Mouse (Mus musculus) spleen, postnatal 36 days (tissue): ENCODE data around the gene Dbnl.
A peak's percentile ranks its signal among the peaks of the same experiment; 100 is the strongest.

ENCODE experiments used
- DNase-seq, 2 experiments: peaks; one replicate each; pipeline ENCODE4 v3.0.0; 2022; ENCODE audit warnings: low spot score in 2 of 2, mixed read lengths in 1 of 2

The Dbnl gene

DNA sequence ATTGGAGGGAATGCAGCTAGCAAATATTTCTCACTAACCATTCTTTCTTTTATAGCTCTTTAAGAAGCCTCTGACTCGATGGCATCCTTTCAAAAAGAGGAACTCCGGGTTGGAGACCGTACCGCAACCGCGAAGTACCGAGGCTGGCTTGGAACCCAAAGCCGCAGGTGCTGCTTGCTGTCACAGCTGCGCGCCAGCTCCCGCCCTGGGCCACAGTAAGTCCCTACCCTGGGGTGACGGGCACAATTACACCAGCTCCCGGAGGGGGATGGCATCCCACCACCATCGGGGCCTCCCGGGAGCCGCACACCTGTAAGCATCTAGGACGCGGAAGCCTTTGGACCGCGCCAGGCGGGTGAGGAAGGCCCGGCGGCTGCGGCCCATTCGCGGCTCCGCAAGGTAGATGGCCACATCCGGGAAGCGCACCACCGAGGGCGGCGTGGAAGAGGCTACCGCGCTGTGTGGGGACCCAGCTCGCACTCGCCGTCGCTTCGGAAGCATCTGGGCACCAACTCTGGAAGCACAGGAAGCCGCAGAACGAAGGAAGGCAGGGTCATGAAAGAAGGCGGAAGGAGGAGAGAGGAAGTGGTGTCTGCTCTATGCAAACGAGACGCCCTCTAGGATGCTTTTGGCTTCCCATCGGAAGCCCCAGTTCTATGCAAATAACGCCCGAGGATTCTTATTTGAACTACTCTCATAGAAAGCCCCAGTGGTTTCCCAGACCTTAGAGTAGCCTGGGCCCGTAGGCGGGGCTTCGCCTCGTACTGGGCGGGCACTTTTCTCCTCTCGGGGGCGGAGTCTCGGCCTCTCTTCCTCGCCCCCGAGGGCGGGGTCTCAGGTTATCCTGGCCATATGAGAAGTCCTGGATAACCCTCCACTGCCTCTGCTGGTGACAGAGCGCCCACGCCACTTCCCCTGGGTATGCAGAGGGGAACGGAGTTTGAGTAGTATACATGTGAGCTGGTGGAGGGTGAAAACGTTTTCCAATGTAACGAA is 49.3 kb downstream of the Dbnl start, which contains the start of gene Polm:
Polm (minus strand) TSS at position 766 of the 996 bp plus-strand sequence.
- peak; percentile 88 to 92 for DNase-seq

DNA sequence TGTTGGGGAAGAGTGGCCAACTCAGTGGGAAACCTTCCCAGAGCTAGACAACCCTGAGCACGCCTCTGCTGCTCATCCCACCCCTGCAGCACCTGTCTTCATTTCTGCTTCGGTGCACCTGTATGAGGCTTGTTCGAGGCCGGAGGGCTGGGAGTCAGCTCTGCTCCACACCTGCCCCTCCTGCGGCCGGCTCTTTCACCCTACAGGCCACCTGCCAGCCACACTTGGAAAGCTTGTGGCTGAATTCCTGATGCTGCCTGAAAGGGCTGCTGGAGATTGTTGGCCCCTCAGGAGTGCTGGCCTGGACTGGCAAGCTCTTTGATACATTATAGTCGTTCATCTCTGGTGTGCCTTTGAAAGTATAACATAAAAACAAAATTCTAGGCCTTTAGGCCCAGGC is 52.1 kb downstream of the Dbnl start:
- no peak for DNase-seq

DNA sequence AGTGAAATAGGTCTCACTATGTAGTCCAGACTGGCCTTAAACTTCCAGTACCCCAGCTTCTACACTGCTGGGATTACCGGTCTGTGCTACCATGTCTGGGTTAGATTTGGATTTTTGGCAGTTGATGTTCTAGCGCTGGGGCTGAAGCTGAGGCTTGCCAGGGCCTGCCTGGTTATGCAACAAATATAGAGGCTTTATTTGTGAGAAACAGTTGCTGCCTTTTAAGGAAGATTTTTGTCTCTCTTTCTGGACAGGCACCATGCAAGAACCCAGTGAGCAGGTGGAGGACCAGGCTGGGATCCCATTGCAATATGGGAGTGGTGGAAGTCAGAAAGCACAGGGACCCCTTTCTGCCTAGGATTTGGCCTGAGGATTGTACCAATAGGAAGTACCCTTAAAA is 53.5 kb downstream of the Dbnl start:
- DNase-seq: no peak

DNA sequence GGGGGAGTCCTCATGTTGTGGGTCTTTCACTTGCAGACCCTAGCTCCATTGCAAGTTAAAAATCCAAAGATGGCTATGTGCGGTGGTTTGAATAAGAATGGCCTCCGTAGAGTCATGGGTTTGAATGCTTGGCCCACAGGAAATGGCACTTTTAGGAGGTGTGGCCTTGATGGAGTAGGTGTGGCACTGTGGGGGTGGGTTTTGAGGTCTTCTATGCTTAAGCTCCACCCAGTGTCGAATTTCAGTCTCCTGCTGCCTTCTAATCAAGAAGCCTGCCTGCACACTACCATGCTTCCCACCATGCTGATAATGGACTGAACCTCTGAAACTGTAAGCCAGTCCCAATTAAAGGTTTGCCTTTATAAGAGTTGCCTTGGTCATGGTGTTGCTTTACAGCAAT is 54.8 kb downstream of the Dbnl start:
- no peak for DNase-seq

- no peak for DNase-seq
Observed at GRCm38 (mm10) chr11:5846639-5847345, 58.5 kb downstream of the Dbnl start.

GRCm38 (mm10) chr11:5848741-5849140 is 60.5 kb downstream of the Dbnl start:
- DNase-seq: no peak

GRCm38 (mm10) chr11:5849316-5849715 is 61.0 kb downstream of the Dbnl start:
- DNase-seq: no peak

DNA sequence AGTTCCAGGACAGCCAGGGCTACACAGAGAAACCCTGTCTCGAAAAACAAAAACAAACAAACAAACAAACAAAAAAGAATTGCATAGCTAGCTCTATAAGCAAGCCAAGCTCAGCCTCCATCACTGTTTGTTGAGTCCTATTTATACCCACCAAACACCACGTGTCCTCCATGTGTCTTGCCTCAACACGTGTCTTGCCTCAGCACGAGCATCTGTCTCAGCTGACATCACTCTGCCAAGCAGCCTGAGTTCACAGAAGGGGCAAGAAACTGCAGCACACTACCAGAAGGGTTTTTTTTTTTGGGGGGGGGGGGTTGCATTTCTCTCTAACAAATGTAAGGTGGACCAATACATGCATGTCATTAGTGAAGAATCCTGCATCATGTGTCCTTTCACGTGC is 62.2 kb downstream of the Dbnl start:
- no peak for DNase-seq
